Mouse (Mus musculus): Measurements from ENCODE around the gene Oas1h. TPM values are rescaled to one million over a fixed set of nuclear protein-coding genes. Genes with fewer than 3 reads are reported as not detected.
A peak's percentile ranks its signal among the peaks of the same experiment; 100 is the strongest.
"Not testable (repeated sequence)": the region's sequence is repeated elsewhere in the genome, so short reads cannot be mapped to it uniquely, and the experiment has no call there.

Oas1h gene
- total RNA-seq (2021): not detected
- not detected in 2 replicates for polyA plus RNA-seq (2012; rRNA removed)
- long read RNA-seq: 0 reads

GRCm38 (mm10) chr5:120861121-120861520 lies at the start of gene Oas1h:
Gene Oas1h (plus strand): TSS chr5:120861421.
- no peak for DNase-seq

- peak; percentile 91 for DNase-seq
Measured at GRCm38 (mm10) chr5:120811951-120812819, 49.0 kb upstream of the Oas1h start, which contains the start of gene Oas1c. Gene Oas1c (minus strand): TSS chr5:120812514.

GRCm38 (mm10) chr5:120813023-120813422 lies 48.2 kb upstream of the Oas1h start:
- DNase-seq: no peak

- no peak for DNase-seq
Measured at GRCm38 (mm10) chr5:120815949-120816348, 45.3 kb upstream of the Oas1h start.

GRCm38 (mm10) chr5:120818999-120819398 lies 42.2 kb upstream of the Oas1h start:
- DNase-seq: no peak

- DNase-seq: no peak
Measured at GRCm38 (mm10) chr5:120831031-120831430, 30.2 kb upstream of the Oas1h start.

- DNase-seq: no peak
Measured at GRCm38 (mm10) chr5:120833335-120834280, 27.6 kb upstream of the Oas1h start.

GRCm38 (mm10) chr5:120836731-120837585 lies 24.3 kb upstream of the Oas1h start:
- DNase-seq: peak; percentile 16

- DNase-seq: peak; percentile 25
Measured at GRCm38 (mm10) chr5:120844713-120845112, 16.5 kb upstream of the Oas1h start.

- DNase-seq: no peak
Measured at GRCm38 (mm10) chr5:120847067-120847466, 14.2 kb upstream of the Oas1h start, which contains the start of gene Oas1f. Gene Oas1f (plus strand): TSS chr5:120847367.

GRCm38 (mm10) chr5:120849601-120850136 lies 11.6 kb upstream of the Oas1h start:
- DNase-seq: peak; percentile 11

GRCm38 (mm10) chr5:120859241-120859640 lies 2.0 kb upstream of the Oas1h start:
- DNase-seq: no peak

GRCm38 (mm10) chr5:120865336-120865860 lies 4.2 kb downstream of the Oas1h start:
- no peak for DNase-seq

GRCm38 (mm10) chr5:120869436-120870015 lies 8.3 kb downstream of the Oas1h start:
- DNase-seq: no peak

- no peak for DNase-seq
Measured at GRCm38 (mm10) chr5:120870081-120870480, 8.9 kb downstream of the Oas1h start.

GRCm38 (mm10) chr5:120870782-120871181 lies 9.6 kb downstream of the Oas1h start:
- no peak for DNase-seq

- DNase-seq: no peak
Measured at GRCm38 (mm10) chr5:120871469-120871868, 10.2 kb downstream of the Oas1h start.

- not testable (repeated sequence) for DNase-seq
Measured at GRCm38 (mm10) chr5:120876839-120877238, 15.6 kb downstream of the Oas1h start.

GRCm38 (mm10) chr5:120877407-120877806 lies 16.2 kb downstream of the Oas1h start:
- DNase-seq: not testable (repeated sequence)

GRCm38 (mm10) chr5:120878803-120879202 lies 17.6 kb downstream of the Oas1h start:
- not testable (repeated sequence) for DNase-seq
